Mouse (Mus musculus): ENCODE measurements around the gene Fcrl5. TPM values are rescaled to one million over a fixed set of nuclear protein-coding genes. Genes with fewer than 3 reads are reported as not detected.

Fcrl5 gene
- polyA plus RNA-seq, 1 experiment from 2014 or later, result not detected

- Histone ChIP-seq H3K9ac (no peak overlapping the region), H3K4me3 (ENCODE audit: low read depth, low read length) (no peak overlapping the region), H3K4me1 (ENCODE audit: insufficient read depth) (no peaks in the 10 kb centered on the region), H3K9me3 (ENCODE audit: low read depth, low read length) (no peaks in the 10 kb centered on the region), H3K27ac (ENCODE audit: low read depth) (peak overlapping the region; percentile 18; the same call in 1 of the 2 replicates), H3K27me3 (ENCODE audit: insufficient read depth, low read length) (no peaks in the 10 kb centered on the region), H3K4me2 (no peak overlapping the region), H3K36me3 (ENCODE audit: insufficient read depth) (peaks cover 56% of the 10 kb centered on the region)
- ATAC-seq (ENCODE audit: insufficient read depth) (no peak), DNase-seq (no peak)
- 47% methylated on average over 8 of the region's 8 CpGs for WGBS
- TF ChIP-seq CTCF (IDR thresholded peaks at IDR 0.05; ENCODE audit: low read depth), result no peak
Observed at GRCm38 (mm10) chr3:87528021-87528420, 92.4 kb downstream of the Fcrl5 start.

- no peak overlapping the region for H3K4me2 ChIP-seq
- DNase-seq, result no peak
- 90% methylated on average over 8 of the region's 8 CpGs for WGBS
- no peaks in the 10 kb centered on the region for H3K27me3 ChIP-seq (ENCODE audit: insufficient read depth, low read length)
- no peak overlapping the region for H3K9ac ChIP-seq
- H3K4me3 ChIP-seq (ENCODE audit: low read depth, low read length), result no peak overlapping the region
- no peak for ATAC-seq (ENCODE audit: insufficient read depth)
- H3K27ac ChIP-seq (ENCODE audit: low read depth), result no peak overlapping the region
- no peak for TF ChIP-seq CTCF (IDR thresholded peaks at IDR 0.05; ENCODE audit: low read depth)
- peaks cover 64% of the 10 kb centered on the region for H3K36me3 ChIP-seq (ENCODE audit: insufficient read depth)
- H3K4me1 ChIP-seq (ENCODE audit: insufficient read depth), result no peaks in the 10 kb centered on the region
- H3K9me3 ChIP-seq (ENCODE audit: low read depth, low read length), result no peaks in the 10 kb centered on the region
Observed at GRCm38 (mm10) chr3:87528841-87529240, 93.3 kb downstream of the Fcrl5 start.

- H3K36me3 ChIP-seq (ENCODE audit: insufficient read depth), result peaks cover 68% of the 10 kb centered on the region
- no peak for TF ChIP-seq CTCF (IDR thresholded peaks at IDR 0.05; ENCODE audit: low read depth)
- no peak overlapping the region for H3K4me3 ChIP-seq (ENCODE audit: low read depth, low read length)
- no peak overlapping the region for H3K27ac ChIP-seq (ENCODE audit: low read depth)
- no peaks in the 10 kb centered on the region for H3K9me3 ChIP-seq (ENCODE audit: low read depth, low read length)
- 90% methylated on average over 11 of the region's 11 CpGs for WGBS
- ATAC-seq (ENCODE audit: insufficient read depth), result no peak
- H3K4me1 ChIP-seq (ENCODE audit: insufficient read depth), result no peaks in the 10 kb centered on the region
- no peak for DNase-seq
- H3K4me2 ChIP-seq, result no peak overlapping the region
- no peaks in the 10 kb centered on the region for H3K27me3 ChIP-seq (ENCODE audit: insufficient read depth, low read length)
- H3K9ac ChIP-seq, result no peak overlapping the region
Observed at GRCm38 (mm10) chr3:87529568-87529967, 94.0 kb downstream of the Fcrl5 start.

GRCm38 (mm10) chr3:87530234-87530633 is 94.7 kb downstream of the Fcrl5 start:
- Histone ChIP-seq H3K27me3 (ENCODE audit: insufficient read depth, low read length) (no peaks in the 10 kb centered on the region), H3K36me3 (ENCODE audit: insufficient read depth) (peaks cover 73% of the 10 kb centered on the region), H3K4me1 (ENCODE audit: insufficient read depth) (no peaks in the 10 kb centered on the region), H3K27ac (ENCODE audit: low read depth) (no peak overlapping the region), H3K9me3 (ENCODE audit: low read depth, low read length) (no peaks in the 10 kb centered on the region), H3K4me2 (no peak overlapping the region), H3K4me3 (ENCODE audit: low read depth, low read length) (no peak overlapping the region), H3K9ac (no peak overlapping the region)
- ATAC-seq (ENCODE audit: insufficient read depth) (no peak), DNase-seq (no peak)
- 84% methylated on average over 3 of the region's 3 CpGs for WGBS
- TF ChIP-seq CTCF (IDR thresholded peaks at IDR 0.05; ENCODE audit: low read depth), result no peak

- no peaks in the 10 kb centered on the region for H3K4me1 ChIP-seq (ENCODE audit: insufficient read depth)
- no peak for ATAC-seq (ENCODE audit: insufficient read depth)
- no peak overlapping the region for H3K4me3 ChIP-seq (ENCODE audit: low read depth, low read length)
- H3K9ac ChIP-seq, result no peak overlapping the region
- no peaks in the 10 kb centered on the region for H3K9me3 ChIP-seq (ENCODE audit: low read depth, low read length)
- DNase-seq, result no peak
- no peak overlapping the region for H3K27ac ChIP-seq (ENCODE audit: low read depth)
- no peak overlapping the region for H3K4me2 ChIP-seq
- peaks cover 94% of the 10 kb centered on the region for H3K36me3 ChIP-seq (ENCODE audit: insufficient read depth)
- TF ChIP-seq CTCF (IDR thresholded peaks at IDR 0.05; ENCODE audit: low read depth), result no peak
- H3K27me3 ChIP-seq (ENCODE audit: insufficient read depth, low read length), result no peaks in the 10 kb centered on the region
- 74% methylated on average over 7 of the region's 7 CpGs for WGBS
Observed at GRCm38 (mm10) chr3:87533667-87534378, 98.2 kb downstream of the Fcrl5 start.

- no peak overlapping the region for H3K4me3 ChIP-seq (ENCODE audit: low read depth, low read length)
- no peaks in the 10 kb centered on the region for H3K27me3 ChIP-seq (ENCODE audit: insufficient read depth, low read length)
- H3K36me3 ChIP-seq (ENCODE audit: insufficient read depth), result peaks cover 56% of the 10 kb centered on the region
- 67% methylated on average over 10 of the region's 10 CpGs for WGBS
- H3K9me3 ChIP-seq (ENCODE audit: low read depth, low read length), result no peaks in the 10 kb centered on the region
- TF ChIP-seq CTCF (IDR thresholded peaks at IDR 0.05; ENCODE audit: low read depth), result no peak
- H3K9ac ChIP-seq, result no peak overlapping the region
- H3K27ac ChIP-seq (ENCODE audit: low read depth), result no peak overlapping the region
- no peaks in the 10 kb centered on the region for H3K4me1 ChIP-seq (ENCODE audit: insufficient read depth)
- no peak overlapping the region for H3K4me2 ChIP-seq
- DNase-seq (no peak), ATAC-seq (ENCODE audit: insufficient read depth) (no peak)
Observed at GRCm38 (mm10) chr3:87538034-87538433, 102.5 kb downstream of the Fcrl5 start.

- Histone ChIP-seq H3K4me2 (no peak overlapping the region), H3K9ac (no peak overlapping the region)
Observed at GRCm38 (mm10) chr3:87540028-87540675, 104.6 kb downstream of the Fcrl5 start.

More at GRCm38 (mm10) chr3:87540028-87540675, 104.6 kb downstream of the Fcrl5 start:
- Histone ChIP-seq H3K27ac (ENCODE audit: low read depth) (no peak overlapping the region), H3K4me3 (ENCODE audit: low read depth, low read length) (no peak overlapping the region), H3K27me3 (ENCODE audit: insufficient read depth, low read length) (no peaks in the 10 kb centered on the region), H3K36me3 (ENCODE audit: insufficient read depth) (peaks cover 41% of the 10 kb centered on the region), H3K4me1 (ENCODE audit: insufficient read depth) (no peaks in the 10 kb centered on the region), H3K9me3 (ENCODE audit: low read depth, low read length) (no peaks in the 10 kb centered on the region)
- TF ChIP-seq CTCF (IDR thresholded peaks at IDR 0.05; ENCODE audit: low read depth), result no peak
- ATAC-seq (ENCODE audit: insufficient read depth) (no peak), DNase-seq (no peak)
- WGBS, result 64% methylated on average over 11 of the region's 11 CpGs
